Mouse (Mus musculus) intestine, embryonic 15.5 days (tissue): ENCODE measurements around the gene Dpp6. TPM values are rescaled to one million over a fixed set of nuclear protein-coding genes. Genes with fewer than 3 reads are reported as not detected.

Source experiments
- ATAC-seq: fragments of 200-750 bp; cut with Nextera tagmentation; 2 replicates; pipeline ENCODE4 v1.8.0; 2017; ENCODE audit warnings: moderate TSS enrichment, moderate library complexity
- H3K27ac ChIP-seq: fragments of 300-500 bp; sonication (generic); 2 replicates; pipeline ENCODE4 v1.5.1; 2015; ENCODE audit warnings: mild to moderate bottlenecking, inconsistent platforms
- H3K27me3 ChIP-seq: fragments of 300-500 bp; sonication (generic); replicated peaks from 2 replicates; pipeline ENCODE4 v1.6.1; 2015; ENCODE audit warnings: inconsistent platforms
- H3K36me3 ChIP-seq: fragments of 300-500 bp; sonication (generic); 2 replicates; pipeline ENCODE4 v1.6.1; 2015; ENCODE audit warnings: inconsistent platforms
- H3K4me1 ChIP-seq: fragments of 300-500 bp; sonication (generic); replicated peaks from 2 replicates; pipeline ENCODE4 v1.6.1; 2015; ENCODE audit warnings: inconsistent platforms
- H3K4me2 ChIP-seq: fragments of 300-500 bp; sonication (generic); replicated peaks from 2 replicates; pipeline ENCODE4 v1.6.1; 2015; ENCODE audit warnings: mild to moderate bottlenecking, inconsistent platforms
- H3K4me3 ChIP-seq: fragments of 300-500 bp; sonication (generic); replicated peaks from 2 replicates; pipeline ENCODE4 v1.5.1; 2015; ENCODE audit warnings: inconsistent platforms
- H3K9ac ChIP-seq: fragments of 300-500 bp; sonication (generic); 2 replicates; pipeline ENCODE4 v1.6.1; 2015; ENCODE audit warnings: inconsistent platforms
- H3K9me3 ChIP-seq: fragments of 300-500 bp; sonication (generic); 2 replicates; pipeline ENCODE4 v1.6.1; 2016; ENCODE audit warnings: inconsistent platforms
- WGBS: fragments of 180-500 bp; shearing (Covaris S2); methylation state at CpG from one replicate; pipeline ENCODE4 v1.1.7; 2015; 5-methylcytosine and 5-hydroxymethylcytosine counted together
- polyA plus RNA-seq: library from polyadenylated mRNA; unstranded; fragments of >200 nt; fragmentation: Nextera tagmentation; extraction: Ambion mirVana; gene quantifications from 2 replicates; pipeline ENCODE4 v1.2.1, GENCODE M21; 2015

Dpp6 gene
- polyA plus RNA-seq, 1 experiment from 2014 or later, result 1.3 TPM

DNA sequence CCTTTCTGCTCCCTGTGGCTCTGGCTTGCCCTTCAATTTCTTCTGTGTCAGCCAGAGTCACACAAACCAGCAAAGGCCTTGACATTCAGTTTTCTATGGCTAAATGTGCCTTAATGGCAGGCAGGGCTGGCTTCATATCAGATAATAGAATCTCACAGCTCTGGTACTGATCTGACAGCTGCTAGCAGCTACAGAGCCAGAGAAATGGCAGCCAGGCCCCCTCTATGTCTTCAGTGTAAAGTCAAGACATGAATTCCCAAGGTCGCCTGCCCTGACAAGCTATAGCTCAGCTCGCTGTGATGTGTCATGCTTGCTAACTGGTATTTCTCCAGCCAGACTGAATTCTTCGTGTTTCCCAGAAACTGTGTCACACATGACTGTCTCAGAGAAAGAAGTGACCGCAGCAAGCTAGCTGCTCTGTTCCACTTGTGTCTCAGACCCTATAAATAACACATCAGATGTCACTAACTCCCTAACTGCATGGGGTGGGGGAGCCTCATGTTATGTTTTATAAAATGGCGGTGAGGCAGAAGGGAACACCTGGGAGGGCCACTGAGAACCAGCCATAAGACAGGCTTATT is 915.4 kb downstream of the Dpp6 start:
- no peaks in the 10 kb centered on the region for H3K9me3 ChIP-seq
- 79% methylated on average over 5 of the region's 5 CpGs for WGBS
- no peaks in the 10 kb centered on the region for H3K4me1 ChIP-seq
- no peak for ATAC-seq
- H3K36me3 ChIP-seq, result no peaks in the 10 kb centered on the region
- H3K27ac ChIP-seq, result no peak overlapping the region
- no peak overlapping the region for H3K4me2 ChIP-seq
- H3K27me3 ChIP-seq, result no peaks in the 10 kb centered on the region
- no peak overlapping the region for H3K9ac ChIP-seq
- no peak overlapping the region for H3K4me3 ChIP-seq

DNA sequence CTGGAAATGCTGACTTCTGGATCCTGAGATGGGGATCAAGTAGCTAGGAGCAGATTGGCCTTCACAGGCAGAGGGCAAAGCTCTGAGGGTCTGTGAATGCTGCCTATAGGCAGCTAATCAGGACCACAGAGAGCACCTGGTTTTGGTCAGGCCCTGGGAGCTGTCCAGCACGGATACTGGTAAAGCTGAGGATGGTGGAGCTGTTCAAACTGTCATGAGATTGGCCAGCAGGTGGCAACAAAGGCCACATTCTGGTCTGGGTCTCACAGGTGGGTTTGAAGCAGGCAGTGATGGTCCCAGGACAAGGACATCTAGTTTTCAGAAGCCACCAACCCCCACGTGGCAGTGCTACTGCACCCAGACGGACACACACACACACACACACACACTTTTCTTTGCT is 920.2 kb downstream of the Dpp6 start:
- H3K27me3 ChIP-seq, result no peaks in the 10 kb centered on the region
- no peak overlapping the region for H3K4me3 ChIP-seq
- no peaks in the 10 kb centered on the region for H3K4me1 ChIP-seq
- no peak overlapping the region for H3K27ac ChIP-seq
- H3K9me3 ChIP-seq, result no peaks in the 10 kb centered on the region
- 13% methylated on average over 3 of the region's 3 CpGs for WGBS
- peak; percentile 75 for ATAC-seq
- H3K36me3 ChIP-seq, result peaks cover under 1% of the 10 kb centered on the region; the same call in 1 of the 2 replicates
- no peak overlapping the region for H3K9ac ChIP-seq
- H3K4me2 ChIP-seq, result no peak overlapping the region

DNA sequence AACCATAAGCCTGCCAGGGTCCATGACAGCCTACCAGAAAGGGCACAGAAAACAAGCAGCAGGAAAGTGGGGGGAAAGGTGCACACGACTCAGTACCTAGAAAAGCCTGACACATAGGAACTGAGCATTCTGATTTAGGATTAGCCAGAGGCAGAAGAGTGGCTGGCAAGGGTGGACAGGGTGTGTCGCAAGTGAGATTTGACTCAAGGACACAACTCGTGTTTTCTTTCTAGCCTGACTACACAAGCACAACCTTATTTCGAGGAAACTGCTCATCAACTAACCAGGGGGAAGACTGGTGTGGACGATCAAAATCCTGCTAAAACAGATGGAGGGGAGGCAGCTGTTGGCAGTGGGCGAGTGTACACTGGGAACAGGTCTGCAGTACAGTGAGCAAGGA is 922.2 kb downstream of the Dpp6 start:
- Histone ChIP-seq H3K4me1 (no peaks in the 10 kb centered on the region), H3K9me3 (no peaks in the 10 kb centered on the region), H3K9ac (no peak overlapping the region), H3K27ac (no peak overlapping the region), H3K4me2 (no peak overlapping the region), H3K27me3 (no peaks in the 10 kb centered on the region), H3K4me3 (no peak overlapping the region), H3K36me3 (peaks cover 11% of the 10 kb centered on the region)
- no peak for ATAC-seq
- WGBS, result 78% methylated on average over 6 of the region's 6 CpGs

DNA sequence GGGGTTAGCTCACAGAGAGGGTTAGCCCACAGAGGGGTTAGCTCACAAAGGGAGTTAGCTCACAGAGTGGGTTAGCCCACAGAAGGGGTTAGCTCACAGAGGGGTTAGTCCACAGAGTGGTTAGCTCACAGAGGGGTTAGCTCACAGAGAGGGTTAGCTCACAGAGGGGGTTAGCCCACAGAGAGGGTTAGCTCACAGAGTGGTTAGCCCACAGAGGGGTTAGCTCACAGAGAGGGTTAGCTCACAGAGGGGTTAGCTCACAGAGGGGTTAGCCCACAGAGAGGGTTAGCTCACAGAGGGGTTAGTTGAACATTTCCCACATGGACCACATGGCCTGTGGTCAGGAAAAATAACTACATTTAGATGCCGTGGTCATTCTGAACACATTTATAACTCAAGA is 927.9 kb downstream of the Dpp6 start:
- H3K9me3 ChIP-seq, result no peaks in the 10 kb centered on the region
- 91% methylated on average over 1 of the region's 1 CpGs for WGBS
- H3K4me1 ChIP-seq, result no peaks in the 10 kb centered on the region
- H3K9ac ChIP-seq, result no peak overlapping the region
- no peak for ATAC-seq
- H3K27ac ChIP-seq, result no peak overlapping the region
- no peak overlapping the region for H3K4me3 ChIP-seq
- H3K36me3 ChIP-seq, result peaks cover 26% of the 10 kb centered on the region
- H3K4me2 ChIP-seq, result no peak overlapping the region
- H3K27me3 ChIP-seq, result no peaks in the 10 kb centered on the region

DNA sequence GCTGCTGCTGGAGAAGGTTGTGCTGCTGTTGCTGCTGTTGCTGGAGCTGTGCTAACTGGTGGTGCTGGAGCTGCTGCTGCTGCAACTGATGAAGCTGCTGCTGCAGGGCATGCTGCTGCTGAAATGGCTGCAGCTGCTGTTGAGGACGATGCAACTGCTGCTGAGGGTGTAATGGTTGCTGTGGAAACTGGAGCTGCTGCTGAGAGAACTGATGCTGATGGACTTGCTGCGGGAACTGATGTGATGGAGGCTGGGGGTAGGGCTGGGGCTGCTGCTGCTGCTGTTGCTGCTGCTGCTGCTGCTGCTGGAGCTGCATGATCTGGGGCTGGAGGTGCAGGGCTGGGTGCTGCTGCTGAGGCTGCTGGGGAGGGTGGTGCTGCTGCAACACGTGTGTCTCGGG is 948.8 kb downstream of the Dpp6 start:
- ATAC-seq, result no peak
- Histone ChIP-seq H3K4me3 (no peak overlapping the region), H3K27ac (no peak overlapping the region), H3K4me2 (no peak overlapping the region), H3K9ac (no peak overlapping the region), H3K4me1 (no peaks in the 10 kb centered on the region), H3K36me3 (peaks cover 28% of the 10 kb centered on the region), H3K9me3 (no peaks in the 10 kb centered on the region), H3K27me3 (no peaks in the 10 kb centered on the region)
- 88% methylated on average over 4 of the region's 4 CpGs for WGBS

DNA sequence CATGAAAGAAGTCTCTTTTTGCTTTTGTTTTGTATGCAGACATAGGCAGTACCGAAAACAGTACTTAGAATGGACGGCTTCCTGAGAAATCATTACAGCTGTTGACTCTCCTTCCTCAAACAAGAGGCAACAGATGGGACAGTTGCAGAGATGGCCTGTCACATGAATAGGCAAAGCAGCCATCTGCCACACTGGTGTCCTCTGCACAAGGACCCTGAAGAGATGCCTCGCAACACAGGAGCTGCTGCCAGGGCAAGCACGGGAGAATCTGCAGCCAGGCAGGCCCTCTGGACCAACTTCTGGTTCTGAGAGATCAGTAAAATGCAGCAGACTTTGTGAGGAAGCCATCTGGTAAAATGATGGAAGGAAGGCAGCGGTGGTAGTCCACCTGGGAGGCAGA is 950.9 kb downstream of the Dpp6 start:
- no peaks in the 10 kb centered on the region for H3K9me3 ChIP-seq
- H3K4me1 ChIP-seq, result no peaks in the 10 kb centered on the region
- no peak for ATAC-seq
- no peak overlapping the region for H3K27ac ChIP-seq
- no peak overlapping the region for H3K9ac ChIP-seq
- peaks cover 26% of the 10 kb centered on the region for H3K36me3 ChIP-seq
- WGBS, result 82% methylated on average over 5 of the region's 5 CpGs
- no peak overlapping the region for H3K4me3 ChIP-seq
- H3K27me3 ChIP-seq, result no peaks in the 10 kb centered on the region
- no peak overlapping the region for H3K4me2 ChIP-seq
